Mouse (Mus musculus) mesoderm, embryonic 11.5 days (tissue): ENCODE data around the gene Mapk3.
"Not testable (repeated sequence)": the region's sequence is repeated elsewhere in the genome, so short reads cannot be mapped to it uniquely, and the experiment has no call there.

Experiments used
- DNase-seq: peaks from one replicate; pipeline ENCODE4 v3.0.0-alpha.2; 2012; ENCODE audit warnings: low read depth, low spot score

Mapk3 gene

GRCm38 (mm10) chr7:126759672-126760390 lies 430 bp downstream of the Mapk3 start:
- DNase-seq: no peak

GRCm38 (mm10) chr7:126760391-126760802 lies 996 bp downstream of the Mapk3 start:
- no peak for DNase-seq

- no peak for DNase-seq
Observed at GRCm38 (mm10) chr7:126760956-126761355, 1.6 kb downstream of the Mapk3 start.

- no peak for DNase-seq
Observed at GRCm38 (mm10) chr7:126761529-126762067, 2.2 kb downstream of the Mapk3 start.

- DNase-seq: no peak
Observed at GRCm38 (mm10) chr7:126762471-126763008, 3.1 kb downstream of the Mapk3 start.

GRCm38 (mm10) chr7:126765540-126765939 lies 6.1 kb downstream of the Mapk3 start:
- no peak for DNase-seq

- DNase-seq: no peak
Observed at GRCm38 (mm10) chr7:126766201-126766600, 6.8 kb downstream of the Mapk3 start, which contains the start of gene Gdpd3. TSS of gene Gdpd3 (plus strand) at chr7:126766334.

GRCm38 (mm10) chr7:126767001-126767400 lies 7.6 kb downstream of the Mapk3 start:
- no peak for DNase-seq

- DNase-seq: no peak
Observed at GRCm38 (mm10) chr7:126770784-126771183, 11.4 kb downstream of the Mapk3 start.

GRCm38 (mm10) chr7:126773351-126773750 lies 13.9 kb downstream of the Mapk3 start:
- no peak for DNase-seq

- no peak for DNase-seq
Observed at GRCm38 (mm10) chr7:126774463-126774862, 15.1 kb downstream of the Mapk3 start.

- DNase-seq: no peak
Observed at GRCm38 (mm10) chr7:126775185-126775977, 16.0 kb downstream of the Mapk3 start.

- DNase-seq: no peak
Observed at GRCm38 (mm10) chr7:126775978-126776234, 16.5 kb downstream of the Mapk3 start.

- peak; percentile 94 for DNase-seq
Observed at GRCm38 (mm10) chr7:126776598-126777057, 17.2 kb downstream of the Mapk3 start, which contains the start of gene Ypel3. TSS of gene Ypel3 (plus strand) at chr7:126776955.

GRCm38 (mm10) chr7:126777476-126777875 lies 18.1 kb downstream of the Mapk3 start:
- no peak for DNase-seq

- no peak for DNase-seq
Observed at GRCm38 (mm10) chr7:126778147-126778546, 18.7 kb downstream of the Mapk3 start.

- not testable (repeated sequence) for DNase-seq
Observed at GRCm38 (mm10) chr7:126779101-126779500, 19.7 kb downstream of the Mapk3 start.

- peak; percentile 92 for DNase-seq
Observed at GRCm38 (mm10) chr7:126779983-126780970, 20.9 kb downstream of the Mapk3 start.

GRCm38 (mm10) chr7:126780971-126781635 lies 21.7 kb downstream of the Mapk3 start, which contains the start of gene Tbx6:
TSS of gene Tbx6 (plus strand) at chr7:126781483.
- no peak for DNase-seq

- no peak for DNase-seq
Observed at GRCm38 (mm10) chr7:126781661-126782370, 22.4 kb downstream of the Mapk3 start.
